Mouse (Mus musculus): ENCODE results near the gene Bcl7b. TPM values are rescaled to one million over a fixed set of nuclear protein-coding genes. Genes with fewer than 3 reads are reported as not detected.
"Not testable (repeated sequence)": the region's sequence is repeated elsewhere in the genome, so short reads cannot be mapped to it uniquely, and the experiment has no call there.

Gene Bcl7b
- total RNA-seq, 2 experiments from 2014 or later, result 41.3 to 43.4 TPM

DNA sequence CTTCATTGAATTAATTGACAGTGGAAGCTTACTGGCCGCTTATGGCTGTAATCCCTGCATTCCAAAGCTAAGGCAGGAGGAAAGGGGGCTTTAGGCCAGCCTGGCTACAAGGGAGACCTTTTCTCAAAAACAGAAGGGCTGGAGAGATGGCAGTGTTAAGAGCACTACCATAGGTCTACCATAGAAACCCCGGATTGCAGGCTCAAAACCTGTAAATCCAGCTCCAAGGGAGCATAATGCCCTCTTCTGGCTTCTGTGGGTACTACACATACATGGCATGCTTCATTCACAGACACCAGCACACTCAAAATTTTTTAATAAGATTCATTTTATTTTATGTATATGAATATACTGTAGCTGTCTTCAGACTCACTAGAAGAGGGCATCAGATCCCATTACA, 23.5 kb downstream of the Bcl7b start:
- DNase-seq, result peak; percentile 65 to 71
- intact Hi-C loops (cut with DNase I), result loop anchor here (1.0 to 2.0 kb wide), 2 partner anchors 43 to 73 kb away; partner anchors contain the start of gene Tbl2

DNA sequence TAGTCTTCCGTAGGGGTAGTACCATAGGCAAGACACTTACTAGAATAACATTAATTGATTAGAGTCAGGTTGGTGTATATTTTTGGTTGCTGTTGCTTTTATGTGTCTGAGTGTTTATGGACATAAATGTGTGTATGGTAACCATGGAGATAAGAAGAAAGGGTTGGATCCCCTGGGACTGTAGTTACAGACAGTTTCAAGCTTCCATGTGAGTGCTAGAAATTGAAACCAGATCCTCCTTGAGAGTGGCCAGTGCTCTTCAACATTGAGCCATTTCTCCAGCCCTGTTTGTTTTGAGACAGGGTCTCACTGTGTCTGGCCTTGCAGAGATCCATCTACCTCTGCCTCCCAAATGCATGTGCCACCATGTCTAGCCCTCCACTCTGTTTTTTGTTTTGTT, 24.3 kb downstream of the Bcl7b start:
- intact Hi-C loops (cut with DNase I), result no loop called here
- DNase-seq, result no peak

DNA sequence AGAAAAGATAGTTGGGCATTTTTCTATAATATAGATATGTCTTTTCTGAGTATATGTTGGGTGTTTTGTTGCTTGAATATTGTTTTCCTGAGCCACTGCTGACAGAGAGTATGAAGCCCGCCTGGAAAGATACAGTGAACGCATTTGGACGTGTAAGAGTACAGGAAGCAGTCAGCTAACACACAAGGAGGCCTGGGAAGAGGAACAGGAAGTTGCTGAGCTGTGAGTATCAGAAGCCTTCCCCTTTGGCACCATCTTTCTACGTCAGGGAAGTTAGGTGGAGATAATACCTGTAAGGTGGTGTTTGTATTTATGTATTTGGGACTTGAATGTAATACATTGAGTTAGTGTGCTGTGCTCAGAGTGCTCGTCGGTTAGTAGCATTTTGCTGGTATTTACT, 28.3 kb downstream of the Bcl7b start:
- no peak for DNase-seq

DNA sequence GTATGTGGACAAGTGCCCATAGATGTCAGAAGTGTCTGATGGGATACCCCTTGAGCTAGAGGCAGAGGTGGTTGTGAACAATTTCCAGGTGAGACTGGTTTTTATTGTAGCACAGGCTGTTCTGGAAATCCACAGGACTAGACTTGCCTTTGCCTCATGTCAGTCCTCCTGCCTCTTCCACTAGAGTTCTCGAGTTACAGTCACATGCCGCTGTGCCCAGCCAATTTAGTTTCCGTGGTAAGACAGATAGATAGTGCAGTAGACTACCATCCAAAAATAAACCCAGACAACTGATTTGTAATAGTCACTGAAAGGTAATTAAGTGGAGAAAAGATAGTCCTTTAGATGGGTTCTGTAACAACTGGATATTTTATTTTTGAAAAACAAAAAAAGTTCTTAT, 34.7 kb downstream of the Bcl7b start:
- DNase-seq, result peak in 1 of 2 experiments; percentile 21
- intact Hi-C loops (cut with DNase I), result no loop called here

More for the DNA sequence above, 28.3 kb downstream of the Bcl7b start:
- intact Hi-C loops (cut with DNase I), result no loop called here

DNA sequence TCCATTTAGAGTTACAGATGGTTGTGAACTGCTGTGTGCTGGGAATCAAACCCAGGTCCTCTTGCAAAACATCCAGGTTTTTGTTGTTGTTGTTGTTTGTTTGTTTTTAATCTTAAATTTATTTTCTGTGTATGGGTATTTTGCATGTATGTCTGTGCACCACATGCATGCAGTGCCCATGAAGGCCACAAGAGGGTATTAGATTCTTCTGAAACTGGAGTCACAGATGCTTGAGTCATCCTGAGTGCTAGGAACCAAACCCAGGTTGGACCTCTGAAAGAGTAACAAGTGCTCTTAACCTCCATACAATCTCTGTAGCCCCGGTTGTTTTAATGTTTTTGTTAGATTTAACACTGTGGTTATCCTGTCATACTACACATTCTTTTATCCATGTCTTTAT, 40.1 kb downstream of the Bcl7b start:
- no peak for DNase-seq
- intact Hi-C loops (cut with DNase I), result no loop called here

DNA sequence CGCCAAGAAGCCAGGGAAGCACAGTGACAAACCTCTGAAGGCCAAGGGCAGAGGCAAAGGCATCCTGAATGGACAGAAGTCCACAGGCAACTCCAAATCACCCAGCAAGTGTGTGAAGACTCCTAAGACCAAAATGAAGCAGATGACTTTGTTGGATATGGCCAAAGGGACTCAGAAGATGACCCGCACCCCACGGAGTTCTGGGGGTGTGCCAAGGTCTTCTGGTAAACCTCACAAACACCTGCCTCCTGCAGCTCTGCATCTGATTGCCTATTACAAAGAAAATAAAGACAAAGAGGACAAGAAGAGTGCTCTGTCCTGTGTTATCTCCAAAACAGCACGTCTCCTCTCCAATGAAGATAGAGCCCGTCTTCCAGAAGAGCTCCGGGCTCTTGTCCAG, 48.8 kb downstream of the Bcl7b start:
- no peak for DNase-seq
- intact Hi-C loops (cut with DNase I), result no loop called here

DNA sequence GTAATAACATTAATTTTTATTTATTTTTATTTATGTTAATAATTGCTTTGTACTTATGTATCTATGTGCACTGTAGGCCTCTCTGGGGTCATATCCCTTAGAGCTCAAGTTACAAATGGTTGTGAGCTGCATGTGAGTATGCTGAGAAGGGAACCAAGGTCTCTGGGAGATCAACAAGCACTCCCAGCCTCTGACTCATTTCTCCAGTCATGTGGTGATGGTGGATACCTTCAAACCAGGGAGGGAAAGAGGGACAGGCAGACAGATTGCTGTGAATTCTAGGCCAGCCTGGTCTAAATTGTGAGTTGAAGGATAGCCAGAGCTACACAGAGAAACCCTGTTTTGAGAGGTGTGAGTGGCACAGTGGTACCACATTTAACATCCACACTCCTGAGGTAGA, 52.9 kb downstream of the Bcl7b start:
- intact Hi-C loops (cut with DNase I), result no loop called here
- DNase-seq, result no peak

DNA sequence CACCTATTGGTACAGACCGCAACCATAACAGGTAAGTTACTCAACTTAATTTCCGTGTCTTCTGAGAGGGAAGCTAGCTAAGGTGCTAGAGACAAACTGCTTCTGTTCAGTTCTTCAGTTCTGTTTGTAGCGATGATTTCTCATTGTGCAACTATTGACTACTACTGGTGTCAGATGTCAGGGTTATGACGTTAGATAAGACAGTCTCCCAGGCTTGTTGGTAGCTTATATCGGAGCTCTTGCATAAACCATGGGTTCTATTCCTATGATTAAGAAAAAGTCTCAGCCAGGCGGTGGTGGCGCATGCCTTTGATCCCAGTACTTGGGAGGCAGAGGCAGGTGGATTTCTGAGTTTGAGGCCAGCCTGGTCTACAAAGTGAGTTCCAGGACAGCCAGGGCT, 54.0 kb downstream of the Bcl7b start:
- DNase-seq, result no peak
- intact Hi-C loops (cut with DNase I), result no loop called here

DNA sequence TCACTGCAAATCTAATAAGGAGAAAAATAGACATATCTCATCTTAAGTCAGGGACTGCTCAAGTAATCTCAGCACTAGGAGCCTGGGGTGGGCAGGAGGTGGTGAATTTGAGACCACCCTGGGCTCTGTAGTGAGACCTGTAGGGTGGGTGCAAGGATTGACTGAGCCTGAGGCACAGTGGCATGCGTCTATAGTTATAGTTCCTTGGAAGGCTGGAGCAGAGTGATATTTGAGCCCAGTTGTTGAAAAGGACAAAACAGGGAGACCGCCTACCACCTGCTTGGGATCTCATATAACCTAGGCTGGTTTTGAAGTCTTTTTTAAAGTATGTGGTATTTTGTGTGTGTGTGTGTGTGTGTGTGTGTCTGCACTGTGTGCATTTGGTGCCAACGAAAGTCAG, 56.1 kb downstream of the Bcl7b start:
- no peak for DNase-seq
- intact Hi-C loops (cut with DNase I), result no loop called here

DNA sequence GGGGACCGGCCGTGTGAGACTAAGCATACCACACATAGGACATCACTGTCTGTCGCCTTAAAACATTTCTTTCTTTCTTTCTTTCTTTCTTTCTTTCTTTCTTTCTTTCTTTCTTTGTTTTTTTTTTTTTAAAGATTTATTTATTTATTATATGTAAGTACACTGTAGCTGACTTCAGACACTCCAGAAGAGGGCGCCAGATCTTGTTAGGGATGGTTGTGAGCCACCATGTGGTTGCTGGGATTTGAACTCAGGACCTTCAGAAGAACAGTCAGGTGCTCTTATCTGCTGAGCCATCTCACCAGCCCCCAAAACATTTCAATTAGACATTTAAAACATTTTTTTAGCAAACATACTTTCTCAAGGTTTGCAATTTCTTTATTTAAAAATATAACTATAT, 57.8 kb downstream of the Bcl7b start:
- DNase-seq; intact Hi-C loops (cut with DNase I): not testable (repeated sequence)

DNA sequence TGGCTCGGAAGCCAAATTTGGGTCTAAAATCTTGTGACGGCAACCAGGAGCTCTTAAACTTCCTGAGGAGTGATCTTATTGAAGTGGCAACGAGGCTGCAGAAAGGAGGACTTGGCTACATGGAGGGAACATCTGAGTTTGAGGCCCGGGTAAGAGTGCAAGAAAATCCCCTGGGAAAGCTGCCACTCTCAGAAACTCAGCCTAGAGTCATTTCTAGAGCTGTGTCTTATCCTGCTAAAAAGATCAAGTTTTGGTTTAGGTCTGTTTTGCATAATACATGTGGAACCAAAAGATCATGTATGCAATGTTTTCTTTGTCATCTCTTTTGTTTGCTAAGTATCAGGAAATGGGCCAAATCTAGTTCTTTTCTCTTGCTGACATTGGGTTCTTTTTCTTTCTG, 62.1 kb downstream of the Bcl7b start:
- intact Hi-C loops (cut with DNase I), result no loop called here

More for the DNA sequence above, 62.1 kb downstream of the Bcl7b start:
- DNase-seq, result no peak

Small RNA genes within 50 kb of the gene (microRNA-seq; reads per million reads assigned to microRNA genes)
- 0 reads per million in 2 experiments for gene Gm25315 (ENCODE audit: borderline number of aligned reads in 2 of 2)

Other genes with a start within 250 kb of the Bcl7b start
- gene Mettl27, start 235.9 kb upstream of the Bcl7b start, total RNA-seq (2021), result 1 to 10 TPM; 7.3 to 7.5 TPM
- gene Cldn4, start 221.3 kb upstream of the Bcl7b start, total RNA-seq (2021), result not detected
- under 1 TPM in 1 of 2 experiments, not detected in 1; 0.22 TPM for gene Cldn3, start 182.1 kb upstream of the Bcl7b start, total RNA-seq (2021)
- gene Abhd11, start 159.1 kb upstream of the Bcl7b start, total RNA-seq (2021), result 10 to 100 TPM; 63.6 to 68.4 TPM
- gene Stx1a, start 144.8 kb upstream of the Bcl7b start, total RNA-seq (2021), result 1 to 10 TPM; 1.7 to 2.0 TPM
- 10 to 100 TPM; 38.5 to 40.4 TPM for gene Dnajc30, start 104.1 kb upstream of the Bcl7b start, total RNA-seq (2021)
- 10 to 100 TPM; 21.2 to 24.7 TPM for gene Bud23, start 103.3 kb upstream of the Bcl7b start, total RNA-seq (2021)
- gene Vps37d, start 90.0 kb upstream of the Bcl7b start, total RNA-seq (2021), result 1 to 10 TPM in 1 of 2 experiments, under 1 TPM in 1; 0.95 to 1.6 TPM
- 10 to 100 TPM; 23.5 to 31.7 TPM for gene Mlxipl, start 78.4 kb upstream of the Bcl7b start, total RNA-seq (2021)
- 10 to 100 TPM; 11.7 to 12.8 TPM for gene Tbl2, start 18.6 kb upstream of the Bcl7b start, total RNA-seq (2021)
- gene Baz1b, start 19.0 kb downstream of the Bcl7b start, total RNA-seq (2021), result 10 to 100 TPM; 41.4 to 43.0 TPM
- under 1 TPM; 0.73 to 0.75 TPM for gene Fzd9, start 82.9 kb downstream of the Bcl7b start, total RNA-seq (2021)
- gene Fkbp6, start 181.8 kb downstream of the Bcl7b start, total RNA-seq (2021), result under 1 TPM in 1 of 2 experiments, not detected in 1; 0.61 TPM
- not detected for gene Trim50, start 185.0 kb downstream of the Bcl7b start, total RNA-seq (2021)
- 10 to 100 TPM; 13.0 to 17.8 TPM for gene Nsun5, start 201.7 kb downstream of the Bcl7b start, total RNA-seq (2021)
- 10 to 100 TPM; 11.7 to 11.9 TPM for gene Pom121, start 226.3 kb downstream of the Bcl7b start, total RNA-seq (2021)

All from heart, postnatal 36 days (tissue).